Mouse (Mus musculus) C2C12 (cell line): ENCODE measurements around the gene Tmed1. TPM values are rescaled to one million over a fixed set of nuclear protein-coding genes. Genes with fewer than 3 reads are reported as not detected.
"Not testable (repeated sequence)": the region's sequence is repeated elsewhere in the genome, so short reads cannot be mapped to it uniquely, and the experiment has no call there.

ENCODE experiments used
- H3K27me3 ChIP-seq: one replicate; pipeline ENCODE4 v1.6.1; 2011; ENCODE audit not compliant: control insufficient read depth, insufficient read depth, insufficient read length
- H3K36me3 ChIP-seq: one replicate; pipeline ENCODE4 v1.6.1; 2011; ENCODE audit not compliant: control insufficient read depth, insufficient read depth
- H3K4me3 ChIP-seq: one replicate; pipeline ENCODE4 v1.5.1; 2011; ENCODE audit warnings: mild to moderate bottlenecking, control low read depth; ENCODE audit not compliant: poor library complexity, insufficient read depth, severe bottlenecking
- H3K79me2 ChIP-seq: one replicate; pipeline ENCODE4 v1.6.1; 2011; ENCODE audit not compliant: control insufficient read depth, insufficient read depth
- H3K79me3 ChIP-seq: one replicate; pipeline ENCODE4 v1.6.1; 2011; ENCODE audit warnings: low read depth, control low read depth
- H3ac ChIP-seq: one replicate; pipeline ENCODE3; 2011; ENCODE audit warnings: low read depth; ENCODE audit not compliant: control insufficient read depth, insufficient read length
- CEBPB ChIP-seq: IDR thresholded peaks from one replicate; pipeline ENCODE4 v1.6.1; 2011; ENCODE audit warnings: low read depth, mild to moderate bottlenecking, control low read depth, moderate library complexity
- CTCF ChIP-seq: IDR thresholded peaks from one replicate; pipeline ENCODE4 v1.5.1; 2011; ENCODE audit not compliant: control insufficient read depth, insufficient read depth, insufficient read length
- FOSL1 ChIP-seq: IDR thresholded peaks from one replicate; pipeline ENCODE4 v1.8.0; 2011; ENCODE audit warnings: mild to moderate bottlenecking, low read length; ENCODE audit not compliant: poor library complexity, insufficient read depth, severe bottlenecking
- MAX ChIP-seq: IDR thresholded peaks from one replicate; pipeline ENCODE4 v1.6.1; 2011; ENCODE audit warnings: mild to moderate bottlenecking, control low read depth
- MYOD1 ChIP-seq: IDR thresholded peaks from one replicate; pipeline ENCODE4 v1.6.1; 2011; ENCODE audit warnings: low read depth; ENCODE audit not compliant: control insufficient read depth, insufficient read length
- MYOG ChIP-seq: IDR thresholded peaks from one replicate; pipeline ENCODE4 v1.6.1; 2011; ENCODE audit not compliant: control insufficient read depth, insufficient read length; ENCODE audit errors: extremely low read depth
- USF1 ChIP-seq: IDR thresholded peaks from one replicate; pipeline ENCODE4 v1.6.1; 2011; ENCODE audit warnings: low read depth, mild to moderate bottlenecking, control low read depth, moderate library complexity
- polyA plus RNA-seq: library from polyadenylated mRNA; unstranded; fragments of >200 nt; fragmentation: generic; extraction: Trizol; gene quantifications from one replicate; pipeline ENCODE4 v1.2.1, GENCODE M21; 2012; ENCODE audit warnings: missing spikeins

The Tmed1 gene
- polyA plus RNA-seq, 1 experiment, result 100 TPM

DNA sequence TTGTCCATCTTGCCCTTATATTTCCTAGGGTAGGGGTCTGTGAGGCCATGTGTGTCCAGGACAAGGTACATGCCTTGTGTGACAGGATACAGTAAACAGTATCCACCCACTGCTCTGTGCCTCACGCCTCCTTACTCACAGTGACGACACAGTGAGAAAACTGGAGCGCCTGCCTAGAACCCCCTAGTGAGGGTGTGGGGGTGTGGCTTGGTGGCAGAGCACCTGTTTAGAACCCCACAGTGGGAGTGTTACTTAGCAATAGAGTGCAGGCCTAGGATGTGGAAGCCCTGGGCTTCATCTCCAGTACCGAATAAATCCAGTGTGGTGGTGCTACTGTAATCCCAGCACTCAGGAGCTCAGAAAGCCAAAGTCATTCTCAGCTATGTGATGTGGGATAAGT is 37.1 kb downstream of the Tmed1 start:
- no peaks in the 10 kb centered on the region for H3K79me2 ChIP-seq
- H3K79me3 ChIP-seq, result no peaks in the 10 kb centered on the region
- H3K4me3 ChIP-seq, result no peak overlapping the region
- no peaks in the 10 kb centered on the region for H3K27me3 ChIP-seq
- H3ac ChIP-seq, result no peak overlapping the region
- H3K36me3 ChIP-seq, result peaks cover 67% of the 10 kb centered on the region
- no peak for TF ChIP-seq MAX

DNA sequence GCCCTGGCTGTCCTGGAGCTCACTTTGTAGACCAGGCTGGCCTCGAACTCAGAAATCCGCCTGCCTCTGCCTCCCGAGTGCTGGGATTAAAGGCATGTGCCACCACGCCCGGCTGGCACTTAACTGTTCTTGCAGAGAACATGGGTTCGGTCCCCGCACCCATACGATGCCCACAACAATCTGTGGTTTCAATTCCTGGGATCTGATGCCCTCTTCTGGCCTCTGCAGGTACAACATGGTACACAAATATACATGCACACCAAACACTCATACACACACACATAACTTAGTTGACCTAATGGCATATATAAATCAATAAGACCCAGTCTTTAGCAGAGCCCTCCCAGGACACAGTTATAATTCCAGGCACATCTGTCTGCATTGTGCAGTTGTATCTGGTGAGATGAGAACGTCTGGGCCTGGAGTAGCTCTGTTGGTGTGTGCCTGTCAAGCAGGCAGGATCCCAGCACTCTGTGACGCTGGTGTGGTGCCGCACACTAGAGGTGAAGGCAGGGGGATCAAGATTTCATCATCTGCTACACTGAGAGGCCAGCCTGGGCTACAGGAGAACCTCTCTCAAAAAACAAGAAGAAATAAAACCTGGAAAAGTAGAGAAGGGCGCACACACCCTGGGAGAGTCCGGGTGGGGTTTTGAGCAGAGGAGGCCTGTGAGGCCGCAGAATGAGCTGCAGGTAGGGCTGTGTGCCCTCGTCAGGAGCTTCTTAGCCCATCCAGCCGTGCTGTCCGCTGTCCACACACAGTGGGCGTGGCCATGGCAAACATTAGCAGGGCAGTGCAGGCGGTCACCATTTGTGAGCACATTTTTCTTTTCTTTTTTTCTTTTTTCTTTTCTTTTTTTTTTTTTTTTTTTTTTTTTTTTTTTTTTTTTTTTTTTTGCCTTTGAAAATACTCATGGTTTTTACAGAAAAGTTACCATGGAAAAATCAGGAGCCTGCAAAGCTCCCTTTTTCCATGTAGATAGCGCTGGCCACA is 40.7 kb downstream of the Tmed1 start:
- no peak overlapping the region for H3K4me3 ChIP-seq
- H3K79me3 ChIP-seq, result peaks cover 4% of the 10 kb centered on the region
- H3K36me3 ChIP-seq, result peaks cover 41% of the 10 kb centered on the region
- TF ChIP-seq USF1 (no peak), CEBPB (no peak)
- H3K27me3 ChIP-seq, result no peaks in the 10 kb centered on the region
- H3K79me2 ChIP-seq, result no peaks in the 10 kb centered on the region
- H3ac ChIP-seq, result no peak overlapping the region

DNA sequence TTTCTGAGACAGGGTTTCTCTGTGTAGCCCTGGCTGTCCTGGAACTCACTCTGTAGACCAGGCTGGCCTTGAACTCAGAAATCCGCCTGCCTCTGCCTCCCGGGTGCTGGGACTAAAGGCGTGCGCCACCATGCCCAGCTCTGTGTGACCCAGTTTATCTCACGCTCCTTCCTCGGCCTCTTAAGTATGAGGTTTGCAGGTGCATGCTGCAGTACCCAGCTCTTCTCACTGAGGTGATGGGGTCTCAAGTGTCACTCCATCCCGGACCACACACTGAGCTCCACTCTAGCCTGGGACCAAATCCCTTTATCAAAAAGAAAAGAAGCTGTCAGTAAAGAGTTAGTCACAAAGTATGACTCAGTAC is 45.5 kb downstream of the Tmed1 start:
- not testable (repeated sequence) for H3ac ChIP-seq, H3K4me3 ChIP-seq, H3K79me3 ChIP-seq, H3K27me3 ChIP-seq
- H3K36me3 ChIP-seq, result peaks cover 13% of the 10 kb centered on the region
- peaks cover 24% of the 10 kb centered on the region for H3K79me2 ChIP-seq

DNA sequence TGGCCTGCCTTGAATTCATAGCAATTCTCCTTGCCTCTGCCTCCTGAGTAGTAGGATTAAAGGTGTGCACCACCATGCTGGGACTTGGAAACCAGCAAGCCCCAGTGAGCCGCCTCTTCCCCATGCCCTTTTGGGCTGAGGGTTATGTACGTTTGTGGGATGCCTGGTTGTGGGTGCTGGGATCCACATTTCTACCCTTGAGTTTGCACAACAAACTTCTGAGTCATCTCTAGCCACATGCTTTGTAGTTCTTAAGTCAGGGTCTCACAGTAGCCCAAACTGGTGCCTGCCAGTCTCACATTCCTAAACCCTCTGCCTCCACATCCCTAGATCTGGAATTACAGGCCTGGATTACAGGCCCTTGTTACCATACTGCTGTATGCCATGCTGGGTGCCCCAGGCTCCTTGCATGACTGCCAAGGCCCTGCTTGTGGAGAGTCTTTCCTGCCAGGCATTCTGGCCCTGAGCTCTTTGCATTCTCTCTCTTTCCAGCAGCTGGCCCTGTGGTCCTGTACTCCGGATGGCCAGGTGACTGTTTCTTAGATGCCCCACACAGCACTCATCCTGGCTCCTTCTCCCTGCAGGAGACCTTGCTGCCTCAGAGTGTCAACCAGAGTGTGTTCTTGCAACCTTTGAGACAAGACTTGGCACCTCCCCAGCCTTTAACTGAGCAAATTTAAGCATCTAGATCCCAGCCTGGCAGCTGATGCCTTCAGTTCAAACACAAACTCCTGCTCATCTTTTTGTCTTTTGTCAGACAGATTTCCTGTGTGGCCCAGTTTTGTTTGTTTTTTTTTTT is 46.1 kb downstream of the Tmed1 start:
- TF ChIP-seq CTCF (no peak), MAX (peak; percentile 42), CEBPB (peak; percentile 82), MYOD1 (no peak), FOSL1 (no peak)
- Histone ChIP-seq H3K79me2 (peaks cover 28% of the 10 kb centered on the region), H3K79me3 (peaks cover 7% of the 10 kb centered on the region), H3K27me3 (no peaks in the 10 kb centered on the region), H3ac (no peak overlapping the region), H3K36me3 (peaks cover 13% of the 10 kb centered on the region), H3K4me3 (no peak overlapping the region)

DNA sequence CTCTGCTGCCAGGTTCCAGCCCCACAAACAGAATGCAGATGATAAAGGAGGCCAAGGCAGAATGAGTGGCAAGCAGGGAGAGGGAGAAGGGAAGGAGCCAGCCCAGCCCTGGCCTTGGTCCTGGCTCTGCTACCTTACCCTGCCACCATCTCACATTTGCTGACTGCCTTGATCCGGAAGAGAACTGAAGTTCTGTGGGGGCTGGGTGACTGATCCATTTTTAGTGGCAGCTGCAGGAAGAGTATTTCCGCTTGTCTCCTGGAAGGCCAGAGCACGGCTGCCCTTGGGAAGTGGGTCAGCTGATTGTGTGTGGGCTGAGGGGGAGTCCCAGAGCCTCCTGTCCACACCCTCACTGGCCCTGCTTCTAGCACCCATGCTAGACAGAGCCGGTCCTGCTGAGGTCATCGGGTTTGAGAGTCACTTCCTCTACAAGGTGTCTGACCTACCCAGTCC is 46.9 kb downstream of the Tmed1 start:
- Histone ChIP-seq H3K4me3 (no peak overlapping the region), H3ac (no peak overlapping the region), H3K36me3 (peaks cover 13% of the 10 kb centered on the region), H3K79me2 (peaks cover 36% of the 10 kb centered on the region), H3K79me3 (peaks cover 7% of the 10 kb centered on the region), H3K27me3 (no peaks in the 10 kb centered on the region)
- TF ChIP-seq MAX, result no peak
- TF ChIP-seq MYOG, result no peak
- TF ChIP-seq FOSL1, result no peak
- TF ChIP-seq CEBPB, result no peak
- no peak for TF ChIP-seq MYOD1
- TF ChIP-seq USF1, result no peak
- TF ChIP-seq CTCF, result no peak

DNA sequence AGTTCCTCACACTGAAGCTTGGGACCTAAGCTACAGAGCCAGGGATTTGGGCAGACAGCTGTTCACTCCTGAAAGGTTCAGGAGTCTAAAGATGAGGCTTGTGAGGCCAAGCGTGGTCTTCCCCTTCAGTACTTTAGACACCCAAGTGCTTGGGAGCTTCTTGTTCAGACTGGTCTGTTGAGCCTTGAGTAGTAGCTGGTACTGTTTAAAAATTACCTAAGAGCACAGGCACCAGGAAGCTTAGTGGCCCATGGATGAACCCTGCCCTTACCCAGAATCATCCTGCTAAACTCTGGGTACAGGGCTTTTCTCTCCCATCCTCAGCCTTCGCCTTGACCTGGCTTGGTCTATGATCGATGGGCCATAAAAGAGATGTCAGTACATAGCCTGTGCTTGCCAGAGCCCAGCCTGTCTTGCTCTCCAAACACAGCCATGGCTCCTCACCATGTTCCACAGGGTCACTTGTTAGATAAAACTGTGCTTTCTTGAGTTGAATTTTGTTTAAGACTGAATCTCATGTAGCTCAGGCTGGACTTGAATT is 49.6 kb downstream of the Tmed1 start:
- H3K4me3 ChIP-seq, result no peak overlapping the region
- H3K36me3 ChIP-seq, result peaks cover 7% of the 10 kb centered on the region
- H3ac ChIP-seq, result no peak overlapping the region
- H3K27me3 ChIP-seq, result no peaks in the 10 kb centered on the region
- peaks cover 10% of the 10 kb centered on the region for H3K79me3 ChIP-seq
- H3K79me2 ChIP-seq, result peaks cover 56% of the 10 kb centered on the region
- TF ChIP-seq MYOG, result no peak
